Mouse (Mus musculus) lung, embryonic 16.5 days (tissue): ENCODE measurements around the gene Pon2. TPM values are rescaled to one million over a fixed set of nuclear protein-coding genes. Genes with fewer than 3 reads are reported as not detected.
A peak's percentile ranks its signal among the peaks of the same experiment; 100 is the strongest.
"Not testable (repeated sequence)": the region's sequence is repeated elsewhere in the genome, so short reads cannot be mapped to it uniquely, and the experiment has no call there.

Source experiments
- ATAC-seq: fragments of 200-750 bp; cut with Nextera tagmentation; 2 replicates; pipeline ENCODE4 v1.8.0; 2017; ENCODE audit warnings: low read depth, mild to moderate bottlenecking, moderate library complexity
- H3K27ac ChIP-seq: fragments of 300-500 bp; sonication (generic); 2 replicates; pipeline ENCODE4 v1.5.1; 2014; ENCODE audit warnings: mild to moderate bottlenecking, control low read depth, low read length
- H3K27me3 ChIP-seq: fragments of 300-500 bp; sonication (generic); 2 replicates; pipeline ENCODE4 v1.6.1; 2014; ENCODE audit warnings: low read depth, low read length, mixed read lengths; ENCODE audit not compliant: control insufficient read depth, insufficient read depth
- H3K36me3 ChIP-seq: fragments of 300-500 bp; sonication (generic); 2 replicates; pipeline ENCODE4 v1.6.1; 2014; ENCODE audit warnings: low read length; ENCODE audit not compliant: control insufficient read depth, insufficient read depth
- H3K4me1 ChIP-seq: fragments of 300-500 bp; sonication (generic); replicated peaks from 2 replicates; pipeline ENCODE4 v1.6.1; 2014; ENCODE audit warnings: low read length, mixed read lengths; ENCODE audit not compliant: control insufficient read depth, insufficient read depth
- H3K4me2 ChIP-seq: fragments of 300-500 bp; sonication (generic); 2 replicates; pipeline ENCODE4 v1.6.1; 2014; ENCODE audit warnings: low read depth, low read length, control low read depth
- H3K4me3 ChIP-seq: fragments of 300-500 bp; sonication (generic); 2 replicates; pipeline ENCODE4 v1.5.1; 2014; ENCODE audit warnings: mild to moderate bottlenecking, low read length, control low read depth
- H3K9ac ChIP-seq: fragments of 300-500 bp; sonication (generic); 2 replicates; pipeline ENCODE4 v1.6.1; 2014; ENCODE audit warnings: low read length, control low read depth
- H3K9me3 ChIP-seq: fragments of 300-500 bp; sonication (generic); 2 replicates; pipeline ENCODE4 v1.6.1; 2016; ENCODE audit warnings: low read length; ENCODE audit not compliant: control insufficient read depth
- WGBS: fragments of 180-500 bp; shearing (Covaris S2); extraction: QIAGEN DNeasy Blood & Tissue Kit; methylation state at CpG from one replicate; pipeline ENCODE4 v1.1.7; 2014; 5-methylcytosine and 5-hydroxymethylcytosine counted together
- polyA plus RNA-seq: library from polyadenylated mRNA; unstranded; fragments of >200 nt; fragmentation: Nextera tagmentation; extraction: Ambion mirVana; gene quantifications from 2 replicates; pipeline ENCODE4 v1.2.1, GENCODE M21; 2015

The Pon2 gene
- polyA plus RNA-seq, 1 experiment from 2014 or later, result 54.8 TPM

GRCm38 (mm10) chr6:5245926-5246325 is 52.3 kb downstream of the Pon2 start:
- 0 out of 2 replicates have a peak, but pooled peaks cover 2% of the 10 kb centered on the region for H3K36me3 ChIP-seq
- no peak overlapping the region for H3K27ac ChIP-seq
- H3K27me3 ChIP-seq, result no peaks in the 10 kb centered on the region
- H3K4me3 ChIP-seq, result no peak overlapping the region
- H3K9me3 ChIP-seq, result no peaks in the 10 kb centered on the region
- ATAC-seq, result no peak
- no peaks in the 10 kb centered on the region for H3K4me1 ChIP-seq
- 87% methylated on average over 6 of the region's 6 CpGs for WGBS
- no peak overlapping the region for H3K4me2 ChIP-seq
- no peak overlapping the region for H3K9ac ChIP-seq

- Histone ChIP-seq H3K4me1 (no peaks in the 10 kb centered on the region), H3K36me3 (no peaks in the 10 kb centered on the region), H3K4me2 (no peak overlapping the region), H3K9me3 (no peaks in the 10 kb centered on the region), H3K9ac (no peak overlapping the region), H3K27ac (no peak overlapping the region), H3K27me3 (no peaks in the 10 kb centered on the region), H3K4me3 (no peak overlapping the region)
- ATAC-seq, result no peak
- 74% methylated on average over 3 of the region's 3 CpGs for WGBS
Observed at GRCm38 (mm10) chr6:5238799-5239198, 59.5 kb downstream of the Pon2 start.

- Histone ChIP-seq H3K4me3 (no peak overlapping the region), H3K4me1 (no peaks in the 10 kb centered on the region), H3K27ac (no peak overlapping the region; the same call in 1 of the 2 replicates), H3K27me3 (no peaks in the 10 kb centered on the region), H3K9ac (no peak overlapping the region), H3K36me3 (no peaks in the 10 kb centered on the region), H3K4me2 (no peak overlapping the region), H3K9me3 (no peaks in the 10 kb centered on the region)
- peak; percentile 90 for ATAC-seq
- 61% methylated on average over 4 of the region's 4 CpGs for WGBS
Observed at GRCm38 (mm10) chr6:5237510-5237909, 60.7 kb downstream of the Pon2 start.

GRCm38 (mm10) chr6:5236843-5237371 is 61.3 kb downstream of the Pon2 start:
- WGBS, result 82% methylated on average over 8 of the region's 8 CpGs
- no peak for ATAC-seq
- no peaks in the 10 kb centered on the region for H3K36me3 ChIP-seq
- no peak overlapping the region for H3K9ac ChIP-seq
- H3K9me3 ChIP-seq, result no peaks in the 10 kb centered on the region
- no peaks in the 10 kb centered on the region for H3K4me1 ChIP-seq
- peak overlapping the region; percentile 4 for H3K27ac ChIP-seq
- no peaks in the 10 kb centered on the region for H3K27me3 ChIP-seq
- no peak overlapping the region for H3K4me2 ChIP-seq
- no peak overlapping the region for H3K4me3 ChIP-seq

- H3K27me3 ChIP-seq, result no peaks in the 10 kb centered on the region
- H3K9me3 ChIP-seq, result no peaks in the 10 kb centered on the region
- H3K4me1 ChIP-seq, result no peaks in the 10 kb centered on the region
- no peak overlapping the region for H3K4me2 ChIP-seq
- no peak overlapping the region for H3K4me3 ChIP-seq
- H3K9ac ChIP-seq, result no peak overlapping the region
- ATAC-seq, result no peak
- H3K27ac ChIP-seq, result no peak overlapping the region
- WGBS, result 61% methylated on average over 3 of the region's 3 CpGs
- H3K36me3 ChIP-seq, result 0 out of 2 replicates have a peak, but pooled peaks cover 3% of the 10 kb centered on the region
Observed at GRCm38 (mm10) chr6:5234563-5234962, 63.7 kb downstream of the Pon2 start.

- H3K4me1 ChIP-seq, result no peaks in the 10 kb centered on the region
- H3K27ac ChIP-seq, result no peak overlapping the region
- ATAC-seq, result no peak
- H3K27me3 ChIP-seq, result no peaks in the 10 kb centered on the region
- no peak overlapping the region for H3K4me3 ChIP-seq
- 0 out of 2 replicates have a peak, but pooled peaks cover 3% of the 10 kb centered on the region for H3K36me3 ChIP-seq
- no peak overlapping the region for H3K9ac ChIP-seq
- H3K9me3 ChIP-seq, result no peaks in the 10 kb centered on the region
- 91% methylated on average over 1 of the region's 1 CpGs for WGBS
- H3K4me2 ChIP-seq, result no peak overlapping the region
Observed at GRCm38 (mm10) chr6:5233812-5234211, 64.4 kb downstream of the Pon2 start.

- Histone ChIP-seq H3K4me1 (no peaks in the 10 kb centered on the region), H3K4me3 (no peak overlapping the region), H3K4me2 (no peak overlapping the region), H3K9ac (no peak overlapping the region), H3K27ac (no peak overlapping the region), H3K36me3 (peaks cover 6% of the 10 kb centered on the region; the same call in 1 of the 2 replicates), H3K9me3 (no peaks in the 10 kb centered on the region), H3K27me3 (no peaks in the 10 kb centered on the region)
- WGBS, result 77% methylated on average over 4 of the region's 4 CpGs
- no peak for ATAC-seq
Observed at GRCm38 (mm10) chr6:5232022-5232421, 66.2 kb downstream of the Pon2 start.

GRCm38 (mm10) chr6:5230261-5230660 is 68.0 kb downstream of the Pon2 start:
- no peak overlapping the region for H3K4me3 ChIP-seq
- WGBS, result 73% methylated on average over 5 of the region's 5 CpGs

GRCm38 (mm10) chr6:5223551-5223950 is 74.7 kb downstream of the Pon2 start:
- H3K27me3 ChIP-seq, H3K9ac ChIP-seq, H3K27ac ChIP-seq, H3K4me1 ChIP-seq, H3K4me3 ChIP-seq, H3K4me2 ChIP-seq, H3K36me3 ChIP-seq, ATAC-seq, H3K9me3 ChIP-seq: not testable (repeated sequence)
- WGBS, result 91% methylated on average over 2 of the region's 2 CpGs

More at GRCm38 (mm10) chr6:5230261-5230660, 68.0 kb downstream of the Pon2 start:
- Histone ChIP-seq H3K27ac (no peak overlapping the region), H3K4me2 (no peak overlapping the region), H3K27me3 (no peaks in the 10 kb centered on the region), H3K9me3 (no peaks in the 10 kb centered on the region), H3K36me3 (peaks cover 6% of the 10 kb centered on the region; the same call in 1 of the 2 replicates), H3K4me1 (no peaks in the 10 kb centered on the region), H3K9ac (no peak overlapping the region)
- ATAC-seq, result no peak

GRCm38 (mm10) chr6:5222080-5222479 is 76.2 kb downstream of the Pon2 start:
- 79% methylated on average over 3 of the region's 3 CpGs for WGBS
- H3K4me1 ChIP-seq, result no peaks in the 10 kb centered on the region
- no peak overlapping the region for H3K4me2 ChIP-seq
- no peak overlapping the region for H3K27ac ChIP-seq
- H3K36me3 ChIP-seq, result no peaks in the 10 kb centered on the region
- H3K27me3 ChIP-seq, result no peaks in the 10 kb centered on the region
- no peak overlapping the region for H3K4me3 ChIP-seq
- no peak overlapping the region for H3K9ac ChIP-seq
- ATAC-seq, result no peak
- no peaks in the 10 kb centered on the region for H3K9me3 ChIP-seq
